Mouse (Mus musculus) embryonic facial prominence, embryonic 14.5 days (tissue): Measurements from ENCODE around the gene Gm765. TPM values are rescaled to one million over a fixed set of nuclear protein-coding genes. Genes with fewer than 3 reads are reported as not detected.

Experiments
- ATAC-seq: fragments of 200-750 bp; cut with Nextera tagmentation; 2 replicates; pipeline ENCODE4 v1.8.0; 2017; ENCODE audit warnings: low read depth, moderate number of reproducible peaks, moderate TSS enrichment
- DNase-seq: peaks from one replicate; pipeline ENCODE4 v3.0.0-alpha.2; 2015; ENCODE audit warnings: low spot score
- H3K27ac ChIP-seq: fragments of 300-500 bp; sonication (generic); replicated peaks from 2 replicates; pipeline ENCODE4 v1.5.1; 2014; ENCODE audit warnings: low read depth, mild to moderate bottlenecking, low read length, moderate library complexity
- H3K27me3 ChIP-seq: fragments of 300-500 bp; sonication (generic); replicated peaks from 2 replicates; pipeline ENCODE4 v1.6.1; 2014; ENCODE audit warnings: low read length; ENCODE audit not compliant: control insufficient read depth, insufficient read depth
- H3K36me3 ChIP-seq: fragments of 300-500 bp; sonication (generic); 2 replicates; pipeline ENCODE4 v1.6.1; 2014; ENCODE audit warnings: low read length, mixed read lengths; ENCODE audit not compliant: control insufficient read depth, insufficient read depth
- H3K4me1 ChIP-seq: fragments of 300-500 bp; sonication (generic); 2 replicates; pipeline ENCODE4 v1.6.1; 2014; ENCODE audit warnings: antibody characterized with exemption, low read length; ENCODE audit not compliant: control insufficient read depth, insufficient read depth
- H3K4me2 ChIP-seq: fragments of 300-500 bp; sonication (generic); 2 replicates; pipeline ENCODE4 v1.6.1; 2014; ENCODE audit warnings: low read depth, mild to moderate bottlenecking, low read length, moderate library complexity, mixed read lengths
- H3K4me3 ChIP-seq: fragments of 300-500 bp; sonication (generic); 2 replicates; pipeline ENCODE4 v1.5.1; 2014; ENCODE audit warnings: low read depth, mild to moderate bottlenecking, low read length
- H3K9ac ChIP-seq: fragments of 300-500 bp; sonication (generic); 2 replicates; pipeline ENCODE4 v1.6.1; 2014; ENCODE audit warnings: low read depth, mild to moderate bottlenecking, low read length, moderate library complexity, mixed read lengths
- H3K9me3 ChIP-seq: fragments of 300-500 bp; sonication (generic); 2 replicates; pipeline ENCODE4 v1.6.1; 2016; ENCODE audit warnings: low read length; ENCODE audit not compliant: control insufficient read depth
- WGBS: fragments of 180-500 bp; shearing (Covaris S2); extraction: QIAGEN DNeasy Blood & Tissue Kit; methylation state at CpG from one replicate; pipeline ENCODE4 v1.1.7; 2014; 5-methylcytosine and 5-hydroxymethylcytosine counted together
- polyA plus RNA-seq: library from polyadenylated mRNA; unstranded; fragments of >200 nt; fragmentation: Nextera tagmentation; extraction: Ambion mirVana; gene quantifications from 2 replicates; pipeline ENCODE4 v1.2.1, GENCODE M21; 2014

Gene Gm765
- polyA plus RNA-seq, 1 experiment from 2014 or later: 0.18 TPM

GRCm38 (mm10) chr6:98259016-98259415, 83.5 kb downstream of the Gm765 start:
- ATAC-seq (no peak), DNase-seq (no peak)
- Histone ChIP-seq H3K4me2 (no peak overlapping the region), H3K4me1 (no peaks in the 10 kb centered on the region), H3K4me3 (no peak overlapping the region), H3K27ac (no peak overlapping the region), H3K9me3 (peaks cover 12% of the 10 kb centered on the region), H3K9ac (no peak overlapping the region), H3K36me3 (no peaks in the 10 kb centered on the region), H3K27me3 (no peaks in the 10 kb centered on the region)
- 49% methylated on average over 2 of the region's 2 CpGs for WGBS

GRCm38 (mm10) chr6:98246449-98246848, 96.1 kb downstream of the Gm765 start:
- Histone ChIP-seq H3K4me3 (no peak overlapping the region), H3K9me3 (no peaks in the 10 kb centered on the region), H3K9ac (no peak overlapping the region), H3K27me3 (no peaks in the 10 kb centered on the region), H3K4me2 (no peak overlapping the region), H3K4me1 (peaks cover 5% of the 10 kb centered on the region; the same call in 1 of the 2 replicates), H3K27ac (no peak overlapping the region), H3K36me3 (no peaks in the 10 kb centered on the region)
- WGBS: 68% methylated on average over 2 of the region's 2 CpGs
- DNase-seq (no peak), ATAC-seq (no peak)

DNA sequence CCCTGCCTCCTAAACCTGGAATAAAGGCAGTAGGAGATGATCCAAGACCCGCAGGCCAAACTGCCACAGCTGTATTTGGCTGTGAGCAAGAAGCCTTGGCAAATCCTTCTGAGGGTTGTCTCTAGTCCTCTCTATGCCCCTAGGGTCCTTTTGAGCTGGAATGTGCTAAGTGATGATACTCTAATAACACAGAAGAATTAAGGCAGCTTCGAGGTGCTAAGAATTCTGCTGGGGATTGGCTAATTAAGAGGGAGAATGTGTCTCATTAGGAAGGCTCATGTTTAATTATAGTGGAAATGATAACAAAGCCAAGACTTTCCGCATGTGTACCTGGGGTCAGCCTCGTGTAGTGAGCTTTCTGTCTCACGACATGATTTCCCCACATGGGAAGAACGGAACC, 99.4 kb downstream of the Gm765 start:
- no peak overlapping the region for H3K4me3 ChIP-seq
- no peak overlapping the region for H3K27ac ChIP-seq
- WGBS: 41% methylated on average over 6 of the region's 6 CpGs
- H3K27me3 ChIP-seq: no peaks in the 10 kb centered on the region
- no peaks in the 10 kb centered on the region for H3K36me3 ChIP-seq
- no peak overlapping the region for H3K4me2 ChIP-seq
- ATAC-seq: peak; percentile 47; the same call in 1 of the 2 replicates
- H3K4me1 ChIP-seq: peaks cover 5% of the 10 kb centered on the region; the same call in 1 of the 2 replicates
- H3K9me3 ChIP-seq: no peaks in the 10 kb centered on the region
- no peak overlapping the region for H3K9ac ChIP-seq
- peak; percentile 51 for DNase-seq

- H3K9ac ChIP-seq: no peak overlapping the region
- peaks cover 5% of the 10 kb centered on the region; the same call in 1 of the 2 replicates for H3K4me1 ChIP-seq
- no peak for ATAC-seq
- DNase-seq: no peak
- no peak overlapping the region for H3K4me2 ChIP-seq
- H3K9me3 ChIP-seq: no peaks in the 10 kb centered on the region
- no peak overlapping the region for H3K27ac ChIP-seq
- H3K4me3 ChIP-seq: no peak overlapping the region
- H3K36me3 ChIP-seq: no peaks in the 10 kb centered on the region
- H3K27me3 ChIP-seq: no peaks in the 10 kb centered on the region
- WGBS: 83% methylated on average over 8 of the region's 8 CpGs
Measured at GRCm38 (mm10) chr6:98240561-98241272, 101.8 kb downstream of the Gm765 start.

- DNase-seq (no peak), ATAC-seq (no peak)
- H3K36me3 ChIP-seq: no peaks in the 10 kb centered on the region
- no peaks in the 10 kb centered on the region for H3K9me3 ChIP-seq
- no peak overlapping the region for H3K9ac ChIP-seq
- 91% methylated on average over 3 of the region's 3 CpGs for WGBS
- no peak overlapping the region for H3K27ac ChIP-seq
- H3K4me3 ChIP-seq: no peak overlapping the region
- H3K27me3 ChIP-seq: no peaks in the 10 kb centered on the region
- H3K4me2 ChIP-seq: no peak overlapping the region
- no peaks in the 10 kb centered on the region for H3K4me1 ChIP-seq
Measured at GRCm38 (mm10) chr6:98234097-98234496, 108.5 kb downstream of the Gm765 start.

DNA sequence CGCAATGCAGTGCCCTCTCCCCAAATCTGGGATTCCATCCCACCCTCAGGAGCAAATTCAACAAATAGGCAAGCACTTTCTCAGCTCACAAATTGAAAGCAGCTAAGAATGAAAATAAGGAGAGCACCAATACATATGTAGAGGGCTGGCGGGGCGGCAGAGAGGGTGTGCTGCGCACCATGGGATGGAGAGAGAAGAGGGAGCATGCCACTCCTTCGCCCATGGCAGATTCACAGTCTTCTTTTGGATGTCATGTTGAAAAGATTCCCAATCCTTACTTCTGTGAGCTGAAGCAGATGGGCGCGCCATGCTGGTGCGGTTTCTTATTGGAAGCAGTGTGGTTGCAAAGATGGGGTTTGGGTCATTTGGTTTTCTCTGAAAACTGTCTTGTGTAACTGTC, 118.6 kb downstream of the Gm765 start:
- no peak for ATAC-seq
- no peak overlapping the region for H3K4me3 ChIP-seq
- H3K9me3 ChIP-seq: no peaks in the 10 kb centered on the region
- no peaks in the 10 kb centered on the region for H3K4me1 ChIP-seq
- 89% methylated on average over 8 of the region's 8 CpGs for WGBS
- H3K9ac ChIP-seq: no peak overlapping the region
- H3K27ac ChIP-seq: no peak overlapping the region
- no peak for DNase-seq
- no peak overlapping the region for H3K4me2 ChIP-seq
- H3K36me3 ChIP-seq: no peaks in the 10 kb centered on the region
- H3K27me3 ChIP-seq: no peaks in the 10 kb centered on the region

- H3K4me1 ChIP-seq: no peaks in the 10 kb centered on the region
- WGBS: 69% methylated on average over 16 of the region's 16 CpGs
- ATAC-seq: no peak
- H3K9ac ChIP-seq: no peak overlapping the region
- no peaks in the 10 kb centered on the region for H3K9me3 ChIP-seq
- no peaks in the 10 kb centered on the region for H3K27me3 ChIP-seq
- no peaks in the 10 kb centered on the region for H3K36me3 ChIP-seq
- H3K4me3 ChIP-seq: no peak overlapping the region
- no peak for DNase-seq
- H3K4me2 ChIP-seq: no peak overlapping the region
- no peak overlapping the region for H3K27ac ChIP-seq
Measured at GRCm38 (mm10) chr6:98221970-98222369, 120.6 kb downstream of the Gm765 start.

DNA sequence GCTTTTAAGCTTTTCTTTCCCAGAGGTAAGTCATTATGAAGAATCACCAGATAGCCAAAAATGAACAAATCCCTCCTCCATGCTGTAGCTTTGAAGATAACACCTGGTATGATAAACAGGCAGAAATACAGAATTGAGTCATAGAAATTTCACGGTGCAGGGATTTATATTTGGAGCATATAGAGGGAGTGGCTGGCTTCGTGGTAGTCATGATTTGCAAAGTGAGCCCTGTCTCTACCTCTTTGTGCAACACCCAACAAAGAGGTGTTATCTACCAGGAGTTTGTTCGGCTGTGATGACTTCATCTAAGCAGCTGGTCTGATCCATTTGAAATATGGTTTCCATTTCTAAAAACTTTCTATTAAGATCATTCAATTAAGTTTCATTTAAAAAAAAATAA, 130.3 kb downstream of the Gm765 start:
- H3K27ac ChIP-seq: no peak overlapping the region
- H3K4me3 ChIP-seq: no peak overlapping the region
- 64% methylated on average over 3 of the region's 3 CpGs for WGBS
- H3K9me3 ChIP-seq: no peaks in the 10 kb centered on the region
- H3K4me2 ChIP-seq: no peak overlapping the region
- no peaks in the 10 kb centered on the region for H3K27me3 ChIP-seq
- DNase-seq (no peak), ATAC-seq (no peak)
- no peaks in the 10 kb centered on the region for H3K4me1 ChIP-seq
- H3K36me3 ChIP-seq: no peaks in the 10 kb centered on the region
- no peak overlapping the region for H3K9ac ChIP-seq

DNA sequence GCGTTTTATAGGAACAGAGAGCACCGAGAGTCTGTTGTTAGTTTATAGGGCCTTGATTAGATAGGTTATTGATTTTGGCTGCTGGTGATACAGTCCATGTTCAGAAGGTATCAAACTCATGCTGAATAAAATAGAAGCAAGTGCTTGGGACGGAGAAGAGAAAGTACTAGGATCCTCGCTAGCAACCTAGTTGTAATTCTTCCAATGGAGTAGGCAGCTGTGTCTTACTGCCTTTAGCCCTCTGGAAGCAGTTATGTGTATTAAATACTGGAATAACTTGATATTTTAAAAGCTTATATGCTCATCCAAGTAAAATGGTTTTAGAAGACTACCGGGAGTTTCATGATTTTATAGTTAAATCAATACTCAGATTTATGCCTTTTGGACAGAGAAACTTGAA, 132.3 kb downstream of the Gm765 start:
- ATAC-seq (no peak), DNase-seq (no peak)
- WGBS: 71% methylated on average over 5 of the region's 5 CpGs
- no peak overlapping the region for H3K4me3 ChIP-seq
- H3K27me3 ChIP-seq: no peaks in the 10 kb centered on the region
- H3K9me3 ChIP-seq: no peaks in the 10 kb centered on the region
- H3K4me2 ChIP-seq: no peak overlapping the region
- no peaks in the 10 kb centered on the region for H3K36me3 ChIP-seq
- no peak overlapping the region for H3K27ac ChIP-seq
- no peak overlapping the region for H3K9ac ChIP-seq
- H3K4me1 ChIP-seq: no peaks in the 10 kb centered on the region
